Mouse (Mus musculus): ENCODE data around the gene C130026I21Rik.
"Not testable (repeated sequence)": the region's sequence is repeated elsewhere in the genome, so short reads cannot be mapped to it uniquely, and the experiment has no call there.

GRCm38 (mm10) chr1:85199523-85199922 lies 70.8 kb downstream of the C130026I21Rik start:
- TF ChIP-seq POLR2A (IDR thresholded peaks at IDR 0.05; ENCODE audit: insufficient read depth, low read length); CTCF (IDR thresholded peaks at IDR 0.05; ENCODE audit: low read depth, low read length); EP300 (IDR thresholded peaks at IDR 0.05; ENCODE audit: insufficient read depth, low read depth, low read length): not testable (repeated sequence)
